Mouse (Mus musculus): ENCODE measurements around the gene Adra2a.

GRCm38 (mm10) chr19:54041029-54041367 lies 3.0 kb upstream of the Adra2a start:
- no peak for TF ChIP-seq CEBPB (IDR thresholded peaks at IDR 0.05; ENCODE audit: insufficient read depth, poor library complexity, severe bottlenecking)
- no peak for TF ChIP-seq TCF12 (IDR thresholded peaks at IDR 0.05; ENCODE audit: insufficient read depth, poor library complexity, severe bottlenecking)
- no peak for TF ChIP-seq POLR2A (IDR thresholded peaks at IDR 0.05; ENCODE audit: insufficient read length, low read depth)
- no peak for TF ChIP-seq SRF (IDR thresholded peaks at IDR 0.05; ENCODE audit: control insufficient read depth, insufficient read length, low read depth)
- no peak for TF ChIP-seq POLR2AphosphoS2 (IDR thresholded peaks at IDR 0.05; ENCODE audit: insufficient read length, low read depth)
- TF ChIP-seq MAX (IDR thresholded peaks at IDR 0.05; ENCODE audit: low read depth) = no peak
- TF ChIP-seq USF1 (IDR thresholded peaks at IDR 0.05; ENCODE audit: low read depth) = no peak
- no peak for TF ChIP-seq E2F4 (IDR thresholded peaks at IDR 0.05; ENCODE audit: insufficient read depth)
- TF ChIP-seq MYOG (IDR thresholded peaks at IDR 0.05; ENCODE audit: control insufficient read depth in 1 of 3, insufficient read depth in 1 of 3, insufficient read length in 2 of 3, low read depth in 2 of 3) = no peak
- no peak for TF ChIP-seq MYOD1 (IDR thresholded peaks at IDR 0.05; ENCODE audit: control insufficient read depth in 1 of 3, insufficient read length in 2 of 3, low read depth in 2 of 3)
- no peak for TF ChIP-seq REST (IDR thresholded peaks at IDR 0.05; ENCODE audit: insufficient read depth, insufficient read length)
- no peak for TF ChIP-seq TCF3 (IDR thresholded peaks at IDR 0.05; ENCODE audit: insufficient read length, low read depth)

Data from myocyte (in vitro differentiated cells).